7 mouse cellular contexts compared by ENCODE assay signal in the genomic region with DNA sequence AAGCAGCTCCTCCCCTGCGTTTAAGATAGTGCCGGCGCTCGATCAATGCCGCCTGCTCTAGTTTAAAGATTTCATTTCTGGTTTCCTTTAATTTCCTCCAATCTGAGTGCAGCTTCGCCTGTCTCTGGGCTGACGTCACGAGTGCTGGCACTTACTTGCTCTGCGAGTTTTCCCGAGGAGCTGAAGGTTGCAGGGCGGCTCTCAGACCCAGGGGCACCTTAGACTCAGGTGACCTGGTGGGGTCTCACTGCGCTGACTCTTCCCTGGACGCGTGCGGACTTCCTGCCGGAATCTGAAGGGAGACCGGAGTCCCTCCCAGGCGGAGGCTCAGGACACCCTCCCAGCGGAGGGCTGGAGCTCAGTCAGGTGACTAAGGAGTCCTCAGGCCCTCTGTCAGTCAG. TPM values are rescaled to one million over a fixed set of nuclear protein-coding genes. Genes with fewer than 3 reads are reported as not detected.
DNase-seq lines count a peak whose midpoint lies in the region; ATAC-seq and TF ChIP-seq lines count a peak whose summit lies in the region.

No protein-coding gene starts in this region.

- peak overlapping the region; percentile 70 for H3K4me2 ChIP-seq in limb, embryonic 13.5 days (replicated peaks)
- H3K4me2 ChIP-seq in midbrain, embryonic 15.5 days: peak overlapping the region; percentile 91

- TF ChIP-seq CTCF in spleen, adult 2 months (IDR thresholded peaks at IDR 0.05; ENCODE audit: extremely low read depth, insufficient read depth, insufficient read length, insufficient replicate concordance): no peak

- H3K36me3 ChIP-seq in embryonic facial prominence, embryonic 10.5 days (replicated peaks): no peaks in the 10 kb centered on the region
- no peaks in the 10 kb centered on the region for H3K36me3 ChIP-seq in limb, embryonic 13.5 days
- no peaks in the 10 kb centered on the region for H3K36me3 ChIP-seq in midbrain, embryonic 15.5 days (replicated peaks)
- H3K36me3 ChIP-seq in spleen, adult 2 months (ENCODE audit: control insufficient read depth, insufficient read depth, low read length): no peaks in the 10 kb centered on the region

- peak overlapping the region; percentile 86 for H3K27ac ChIP-seq in embryonic facial prominence, embryonic 10.5 days (replicated peaks)
- 0 out of 2 replicates have a peak overlapping the region, but pooled peaks have one; percentile 22 for H3K27ac ChIP-seq in limb, embryonic 13.5 days
- no peak overlapping the region for H3K27ac ChIP-seq in midbrain, embryonic 15.5 days
- peak overlapping the region; percentile 59 for H3K27ac ChIP-seq in spleen, adult 2 months (ENCODE audit: insufficient read depth, low read length)

- H3K4me3 ChIP-seq in embryonic facial prominence, embryonic 10.5 days: peak overlapping the region; percentile 66
- H3K4me3 ChIP-seq in limb, embryonic 13.5 days: peak overlapping the region; percentile 58
- H3K4me3 ChIP-seq in midbrain, embryonic 15.5 days: peak overlapping the region; percentile 51
- peak overlapping the region; percentile 68 for H3K4me3 ChIP-seq in spleen, adult 2 months (ENCODE audit: extremely low read depth, insufficient read depth, insufficient read length)

- peak; percentile 79 for DNase-seq in adrenal gland, postnatal 10 days
- peak; percentile 81 for DNase-seq in embryonic facial prominence, embryonic 10.5 days (ENCODE audit: low spot score)
- peak; percentile 76 to 83 for DNase-seq in heart, adult 18-20 months
- DNase-seq in kidney, adult 18-20 months: peak; percentile 84
- peak; percentile 64 to 66 for DNase-seq in spleen, adult 2 months (ENCODE audit: low read depth in 1 of 2, low spot score in 2 of 2)

- TF ChIP-seq POLR2A in spleen, adult 2 months (IDR thresholded peaks at IDR 0.05; ENCODE audit: low read depth, low read length): no peak

- peak; percentile 87 for ATAC-seq in limb, embryonic 13.5 days (ENCODE audit: low FRiP score, low read depth)
- peak; percentile 85 for ATAC-seq in midbrain, embryonic 15.5 days (replicated peaks)

- H3K9ac ChIP-seq in limb, embryonic 13.5 days: peak overlapping the region; percentile 69
- H3K9ac ChIP-seq in midbrain, embryonic 15.5 days: peak overlapping the region; percentile 35; the same call in 1 of the 2 replicates

- under 1% methylated on average over 19 of the region's 19 CpGs for WGBS in embryonic facial prominence, embryonic 10.5 days
- WGBS in limb, embryonic 13.5 days: under 1% methylated on average over 19 of the region's 19 CpGs
- WGBS in midbrain, embryonic 15.5 days: 1% methylated on average over 19 of the region's 19 CpGs
- WGBS in spleen, adult 2 months: 2% methylated on average over 19 of the region's 19 CpGs

- H3K4me1 ChIP-seq in embryonic facial prominence, embryonic 10.5 days: no peaks in the 10 kb centered on the region; the same call in 1 of the 2 replicates
- H3K4me1 ChIP-seq in limb, embryonic 13.5 days: peaks cover 4% of the 10 kb centered on the region; the same call in 1 of the 2 replicates
- peaks cover 6% of the 10 kb centered on the region for H3K4me1 ChIP-seq in midbrain, embryonic 15.5 days
- H3K4me1 ChIP-seq in spleen, adult 2 months (ENCODE audit: control insufficient read depth, insufficient read depth, insufficient read length): no peaks in the 10 kb centered on the region

- no peaks in the 10 kb centered on the region for H3K9me3 ChIP-seq in embryonic facial prominence, embryonic 10.5 days
- no peaks in the 10 kb centered on the region for H3K9me3 ChIP-seq in limb, embryonic 13.5 days
- no peaks in the 10 kb centered on the region for H3K9me3 ChIP-seq in midbrain, embryonic 15.5 days

- H3K27me3 ChIP-seq in embryonic facial prominence, embryonic 10.5 days (replicated peaks; ENCODE audit: low read depth, poor library complexity, severe bottlenecking): peaks cover 4% of the 10 kb centered on the region; the same call in 1 of the 2 replicates
- H3K27me3 ChIP-seq in limb, embryonic 13.5 days: no peaks in the 10 kb centered on the region
- H3K27me3 ChIP-seq in midbrain, embryonic 15.5 days (replicated peaks): no peaks in the 10 kb centered on the region
- H3K27me3 ChIP-seq in spleen, adult 2 months (ENCODE audit: control insufficient read depth, insufficient read depth, low read length): no peaks in the 10 kb centered on the region

RNA-seq across cellular contexts. Expression of a gene that starts 10.0 kb away (rescaled TPM):
- 1 to 10 TPM; 5.2 to 8.4 TPM for total RNA-seq in adrenal gland, postnatal 10 days (2021)
- polyA plus RNA-seq in embryonic facial prominence, embryonic 10.5 days (2016; fragmentation: Nextera tagmentation; extraction: Ambion mirVana): 3.7 and 3.9 TPM in 2 replicates
- 10 to 100 TPM; 16.4 to 18.8 TPM for total RNA-seq in heart, adult 18-20 months (2021)
- polyA plus RNA-seq in limb, embryonic 13.5 days (2015; fragmentation: Nextera tagmentation; extraction: Ambion mirVana): 3.0 and 3.1 TPM in 2 replicates
- 0.87 and 0.96 TPM in 2 replicates for polyA plus RNA-seq in midbrain, embryonic 15.5 days (2015; fragmentation: Nextera tagmentation; extraction: Ambion mirVana)
- 0.15 and 0.18 TPM in 2 replicates for polyA plus RNA-seq in spleen, adult 2 months (2012; rRNA removed)

RNA-seq across cellular contexts. Expression of a gene that starts 41.7 kb away (rescaled TPM):
- total RNA-seq in adrenal gland, postnatal 10 days (2021): 10 to 100 TPM; 31.6 to 31.7 TPM
- polyA plus RNA-seq in embryonic facial prominence, embryonic 10.5 days (2016; fragmentation: Nextera tagmentation; extraction: Ambion mirVana): 2.0 and 2.5 TPM in 2 replicates
- 10 to 100 TPM in 1 of 2 experiments, 1 to 10 TPM in 1; 8.6 to 11.9 TPM for total RNA-seq in heart, adult 18-20 months (2021)
- polyA plus RNA-seq in limb, embryonic 13.5 days (2015; fragmentation: Nextera tagmentation; extraction: Ambion mirVana): 8.7 and 11.7 TPM in 2 replicates
- polyA plus RNA-seq in midbrain, embryonic 15.5 days (2015; fragmentation: Nextera tagmentation; extraction: Ambion mirVana): 1.3 and 1.6 TPM in 2 replicates
- 1.9 and 2.1 TPM in 2 replicates for polyA plus RNA-seq in spleen, adult 2 months (2012; rRNA removed)
